Mouse (Mus musculus): ENCODE measurements around the gene Dock6. TPM values are rescaled to one million over a fixed set of nuclear protein-coding genes. Genes with fewer than 3 reads are reported as not detected.

The Dock6 gene
- total and polyA plus RNA-seq, 3 experiments: 0.79 to 3.6 (median 3.3) TPM

DNA sequence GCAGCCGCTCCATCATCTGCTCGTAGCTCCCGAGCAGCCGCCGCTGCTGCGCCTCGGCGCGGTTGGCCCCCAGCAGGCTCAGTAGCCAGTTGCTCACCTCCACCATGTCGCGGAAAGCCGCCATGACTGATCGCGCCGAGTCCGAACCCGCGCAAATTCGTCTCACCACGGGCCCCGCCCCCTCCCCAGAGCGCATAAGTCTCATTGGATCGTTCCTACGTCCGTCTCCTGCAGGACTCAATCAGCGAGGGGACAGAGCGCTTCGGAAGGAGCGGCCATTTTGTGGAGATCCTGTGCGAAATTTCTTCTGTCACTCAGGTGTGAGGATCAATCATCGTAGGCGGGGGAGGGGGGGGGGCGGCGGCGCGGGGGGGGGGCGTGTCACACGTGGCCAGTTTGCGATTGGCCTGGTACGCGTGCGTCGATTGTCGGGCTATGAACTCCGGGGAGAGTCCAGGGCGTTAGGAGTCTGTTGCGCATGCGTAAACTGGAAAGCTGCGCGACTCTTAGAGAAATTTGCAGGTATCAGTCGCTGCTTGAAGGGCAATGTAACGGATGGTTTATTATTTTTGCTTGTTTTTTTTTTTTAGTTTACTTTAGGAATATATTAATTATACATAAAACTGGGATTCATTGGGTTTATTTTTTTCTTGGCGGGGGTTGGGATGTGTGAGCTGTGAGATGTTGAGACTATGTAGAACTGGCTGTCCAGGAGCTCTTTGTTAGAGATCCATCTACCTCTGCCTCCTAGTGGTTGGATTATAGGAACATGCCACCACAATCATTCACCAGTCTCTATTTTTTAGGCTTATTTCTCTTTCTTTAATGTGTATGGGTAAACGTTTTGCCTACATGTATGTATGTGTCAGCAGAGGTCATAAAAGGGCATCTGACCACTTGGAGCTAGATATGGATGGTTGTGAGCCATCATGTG lies 92.0 kb downstream of the Dock6 start, which contains the start of gene Spc24:
TSS of gene Spc24 (minus strand) at position 149 of the 934 bp plus-strand sequence.
- H3K4me3 ChIP-seq (replicated peaks in 1 of 3; ENCODE audit: low read depth in 2 of 3, low read length in 2 of 3, poor library complexity in 1 of 3): peak within 1 kb of the TSS; percentile 80 to 93 (median 88)
- peaks cover 4 to 30% of the 10 kb centered on the region in 2 experiments for H3K4me1 ChIP-seq (ENCODE audit: control insufficient read depth in 1 of 2, insufficient read depth in 2 of 2)
- peak within 1 kb of the TSS; percentile 17; the same call in 1 of the 2 replicates for H3K27ac ChIP-seq (ENCODE audit: insufficient read depth, low read depth)
- peak; percentile 99 for DNase-seq (ENCODE audit: extremely low read depth)
- no peaks in the 10 kb centered on the region for H3K9me3 ChIP-seq (replicated peaks; ENCODE audit: low read length)
- H3K27me3 ChIP-seq (replicated peaks): no peaks in the 10 kb centered on the region
- H3K79me2 ChIP-seq (replicated peaks; ENCODE audit: control insufficient read depth, extremely low read depth, insufficient read depth, poor library complexity, severe bottlenecking): peaks cover 14% of the 10 kb centered on the region; the same call in 1 of the 2 replicates
- in situ Hi-C loops (cut with MboI; ENCODE audit: low pct_ligation_motif_present, low pct_unique_long_range_greater_than_20kb, low sequenced_read_pairs) (no loop called here), dilution Hi-C loops (cut with MboI; ENCODE audit: extremely low pct_ligation_motif_present, extremely low pct_unique_long_range_greater_than_20kb, low sequenced_read_pairs) (no loop called here)
- H3K9ac ChIP-seq (ENCODE audit: insufficient read depth, low read depth): peak within 1 kb of the TSS; percentile 93
- peak within 1 kb of the TSS; percentile 90 for H3K4me2 ChIP-seq (ENCODE audit: insufficient read depth, low read depth, poor library complexity, severe bottlenecking)
- H3K36me3 ChIP-seq (replicated peaks in 1 of 2; ENCODE audit: control insufficient read depth in 1 of 2, insufficient read depth in 1 of 2, low read length in 1 of 2): peaks cover 13 to 25% of the 10 kb centered on the region in 2 experiments
- TF ChIP-seq ZMIZ1 (IDR thresholded peaks at IDR 0.05; ENCODE audit: low read depth, low read length) (peak; percentile 39; the same call in 1 of the 2 replicates), TCF12 (IDR thresholded peaks at IDR 0.05; ENCODE audit: low read depth, low read length) (peak; percentile 81), CTCF (conservative IDR thresholded peaks at IDR 0.05 in 1 of 2, IDR thresholded peaks at IDR 0.05 in 1 of 2; ENCODE audit: low read depth in 2 of 2, low read length in 2 of 2) (peak in 1 of 2 experiments; percentile 76; a peak in 3 of 4 replicates), NELFE (IDR thresholded peaks at IDR 0.05; ENCODE audit: low read depth, low read length) (peak; percentile 78), NRF1 (IDR thresholded peaks at IDR 0.05; ENCODE audit: low read depth, low read length) (peak; percentile 86), KAT2A (IDR thresholded peaks at IDR 0.05; ENCODE audit: insufficient replicate concordance, low read length) (peak; percentile 39; the same call in 1 of the 2 replicates), ETS1 (conservative IDR thresholded peaks at IDR 0.05; ENCODE audit: low read depth, low read length) (no peak), ELF1 (IDR thresholded peaks at IDR 0.05; ENCODE audit: low read depth, low read length) (0 out of 2 replicates have a peak, but pooled peaks have one; percentile 30), MYC (IDR thresholded peaks at IDR 0.05; ENCODE audit: low read depth, low read length) (peak; percentile 79), SMC3 (IDR thresholded peaks at IDR 0.05; ENCODE audit: low read depth, low read length) (peak; percentile 65), MAZ (IDR thresholded peaks at IDR 0.05; ENCODE audit: low read depth, low read length) (0 out of 2 replicates have a peak, but pooled peaks have one; percentile 38), HCFC1 (IDR thresholded peaks at IDR 0.05; ENCODE audit: low read depth, low read length) (peak; percentile 43), E2F4 (IDR thresholded peaks at IDR 0.05; ENCODE audit: insufficient replicate concordance, low read depth, low read length) (peak; percentile 90; the same call in 1 of the 2 replicates), ZKSCAN1 (IDR thresholded peaks at IDR 0.05; ENCODE audit: borderline replicate concordance, low read depth, low read length) (no peak), JUND (conservative IDR thresholded peaks at IDR 0.05; ENCODE audit: low read depth, low read length) (peak; percentile 47; the same call in 1 of the 2 replicates), JUN (IDR thresholded peaks at IDR 0.05; ENCODE audit: insufficient read depth, low read depth, low read length) (no peak), MXI1 (IDR thresholded peaks at IDR 0.05; ENCODE audit: low read depth, low read length) (peak; percentile 84), EP300 (IDR thresholded peaks at IDR 0.05; ENCODE audit: low read length) (no peak), CHD2 (IDR thresholded peaks at IDR 0.05; ENCODE audit: low read length) (peak; percentile 87), TBP (conservative IDR thresholded peaks at IDR 0.05; ENCODE audit: low read depth, low read length) (peak; percentile 59; the same call in 1 of the 2 replicates), MEF2A (IDR thresholded peaks at IDR 0.05; ENCODE audit: borderline replicate concordance, low read depth, low read length) (no peak; the same call in 1 of the 2 replicates), RCOR1 (conservative IDR thresholded peaks at IDR 0.05; ENCODE audit: low read depth, low read length) (0 out of 2 replicates have a peak, but pooled peaks have one; percentile 28), RAD21 (IDR thresholded peaks at IDR 0.05; ENCODE audit: low read depth, low read length) (peak; percentile 57), SIN3A (IDR thresholded peaks at IDR 0.05; ENCODE audit: low read length) (peak; percentile 64; the same call in 1 of the 2 replicates), POLR2AphosphoS2 (IDR thresholded peaks at IDR 0.05; ENCODE audit: low read depth, low read length) (no peak), MAX (IDR thresholded peaks at IDR 0.05; ENCODE audit: low read length) (peak; percentile 42; the same call in 1 of the 2 replicates), MAFK (IDR thresholded peaks at IDR 0.05; ENCODE audit: insufficient replicate concordance, low read length) (no peak), PAX5 (IDR thresholded peaks at IDR 0.05; ENCODE audit: low read length) (no peak), IRF4 (IDR thresholded peaks at IDR 0.05; ENCODE audit: low read depth, low read length) (peak; percentile 49), POLR2A (IDR thresholded peaks at IDR 0.05; ENCODE audit: low read depth, low read length) (peak; percentile 87), BHLHE40 (IDR thresholded peaks at IDR 0.05; ENCODE audit: low read depth, low read length) (peak; percentile 56; the same call in 1 of the 2 replicates), ZNF384 (IDR thresholded peaks at IDR 0.05; ENCODE audit: low read depth, low read length) (no peak), CHD1 (IDR thresholded peaks at IDR 0.05; ENCODE audit: low read depth, low read length) (no peak), USF2 (conservative IDR thresholded peaks at IDR 0.05; ENCODE audit: low read depth, low read length) (no peak), ZC3H11A (IDR thresholded peaks at IDR 0.05; ENCODE audit: low read depth, low read length) (0 out of 2 replicates have a peak, but pooled peaks have one; percentile 8), USF1 (IDR thresholded peaks at IDR 0.05; ENCODE audit: low read depth, low read length) (peak; percentile 42), GABPA (IDR thresholded peaks at IDR 0.05; ENCODE audit: insufficient replicate concordance, low read depth, low read length) (no peak)
